Mouse (Mus musculus) brain, embryonic 14.5 days (tissue): Measurements from ENCODE around the gene Rad9b.

ENCODE experiments used
- CTCF ChIP-seq: fragments of 200-500 bp; IDR thresholded peaks from 2 replicates; pipeline ENCODE4 v1.5.1; 2012; ENCODE audit warnings: inconsistent platforms, mild to moderate bottlenecking, moderate library complexity, borderline replicate concordance; ENCODE audit not compliant: insufficient read depth, insufficient read length; ENCODE audit errors: extremely low read depth
- POLR2A ChIP-seq: fragments of 200-500 bp; IDR thresholded peaks from 2 replicates; pipeline ENCODE4 v1.6.1; 2012; ENCODE audit warnings: mild to moderate bottlenecking, inconsistent platforms, borderline replicate concordance; ENCODE audit not compliant: poor library complexity, insufficient read depth, insufficient read length, severe bottlenecking; ENCODE audit errors: extremely low read depth

- TF ChIP-seq POLR2A = no peak
- no peak for TF ChIP-seq CTCF
These were observed 33.7 kb downstream of the Rad9b start for GRCm38 (mm10) chr5:122320205-122320781.
